Mouse (Mus musculus) myocyte (in vitro differentiated cells): Measurements from ENCODE around the gene Stard5. TPM values are rescaled to one million over a fixed set of nuclear protein-coding genes. Genes with fewer than 3 reads are reported as not detected.

Experiments used
- H3K27me3 ChIP-seq: one replicate; pipeline ENCODE4 v1.6.1; 2011; ENCODE audit not compliant: control insufficient read depth, insufficient read depth, insufficient read length
- H3K36me3 ChIP-seq: one replicate; pipeline ENCODE4 v1.6.1; 2011; ENCODE audit not compliant: control insufficient read depth, insufficient read depth
- H3K4me2 ChIP-seq: one replicate; pipeline ENCODE4 v1.6.1; 2011; ENCODE audit warnings: low read depth, control low read depth
- H3K4me3 ChIP-seq: one replicate; pipeline ENCODE4 v1.5.1; 2011; ENCODE audit warnings: mild to moderate bottlenecking, control low read depth, moderate library complexity
- H3K79me2 ChIP-seq: one replicate; pipeline ENCODE4 v1.6.1; 2011; ENCODE audit not compliant: control insufficient read depth, insufficient read depth
- H3ac ChIP-seq: one replicate; pipeline ENCODE4 v1.6.1; 2011; ENCODE audit not compliant: control insufficient read depth, insufficient read length
- CEBPB ChIP-seq: IDR thresholded peaks from 2 replicates; pipeline ENCODE4 v1.6.1; 2011; ENCODE audit warnings: mild to moderate bottlenecking, moderate library complexity; ENCODE audit not compliant: poor library complexity, insufficient read depth, severe bottlenecking
- E2F4 ChIP-seq: IDR thresholded peaks from one replicate; pipeline ENCODE4 v1.6.1; 2011; ENCODE audit warnings: mild to moderate bottlenecking, control low read depth, moderate library complexity; ENCODE audit not compliant: insufficient read depth
- MAX ChIP-seq: IDR thresholded peaks from one replicate; pipeline ENCODE4 v1.6.1; 2011; ENCODE audit warnings: low read depth, mild to moderate bottlenecking, control low read depth
- MYOD1 ChIP-seq, 3 experiments: IDR thresholded peaks; one replicate each; pipeline ENCODE4 v1.6.1; 2011; ENCODE audit warnings: control low read depth in 2 of 3, low read depth in 2 of 3, mild to moderate bottlenecking in 2 of 3, moderate library complexity in 1 of 3; ENCODE audit not compliant: insufficient read length in 2 of 3, control insufficient read depth in 1 of 3
- MYOG ChIP-seq, 3 experiments: IDR thresholded peaks; one replicate each; pipeline ENCODE4 v1.6.1; 2011; ENCODE audit warnings: control low read depth in 2 of 3, low read depth in 2 of 3, mild to moderate bottlenecking in 2 of 3; ENCODE audit not compliant: insufficient read length in 2 of 3, control insufficient read depth in 1 of 3, insufficient read depth in 1 of 3
- POLR2A ChIP-seq: IDR thresholded peaks from one replicate; pipeline ENCODE4 v1.6.1; 2011; ENCODE audit warnings: low read depth, mild to moderate bottlenecking, control low read depth, moderate library complexity; ENCODE audit not compliant: insufficient read length
- POLR2AphosphoS2 ChIP-seq: IDR thresholded peaks from one replicate; pipeline ENCODE4 v1.6.1; 2011; ENCODE audit warnings: low read depth, control low read depth; ENCODE audit not compliant: insufficient read length
- REST ChIP-seq: IDR thresholded peaks from one replicate; pipeline ENCODE4 v1.6.1; 2011; ENCODE audit warnings: mild to moderate bottlenecking, control low read depth, moderate library complexity; ENCODE audit not compliant: insufficient read depth, insufficient read length
- SRF ChIP-seq: IDR thresholded peaks from one replicate; pipeline ENCODE4 v1.6.1; 2011; ENCODE audit warnings: low read depth; ENCODE audit not compliant: control insufficient read depth, insufficient read length
- TCF12 ChIP-seq: IDR thresholded peaks from one replicate; pipeline ENCODE4 v1.6.1; 2011; ENCODE audit warnings: mild to moderate bottlenecking, control low read depth; ENCODE audit not compliant: poor library complexity, insufficient read depth, severe bottlenecking
- TCF3 ChIP-seq: IDR thresholded peaks from one replicate; pipeline ENCODE4 v1.6.1; 2011; ENCODE audit warnings: low read depth, control low read depth; ENCODE audit not compliant: insufficient read length
- USF1 ChIP-seq: IDR thresholded peaks from one replicate; pipeline ENCODE4 v1.6.1; 2011; ENCODE audit warnings: low read depth, mild to moderate bottlenecking, control low read depth, moderate library complexity
- polyA plus RNA-seq: library from polyadenylated mRNA; unstranded; fragments of >200 nt; fragmentation: generic; extraction: Trizol; gene quantifications from one replicate; pipeline ENCODE4 v1.2.1, GENCODE M21; 2012; ENCODE audit warnings: missing spikeins

The Stard5 gene
- polyA plus RNA-seq, 1 experiment: 31.0 TPM

DNA sequence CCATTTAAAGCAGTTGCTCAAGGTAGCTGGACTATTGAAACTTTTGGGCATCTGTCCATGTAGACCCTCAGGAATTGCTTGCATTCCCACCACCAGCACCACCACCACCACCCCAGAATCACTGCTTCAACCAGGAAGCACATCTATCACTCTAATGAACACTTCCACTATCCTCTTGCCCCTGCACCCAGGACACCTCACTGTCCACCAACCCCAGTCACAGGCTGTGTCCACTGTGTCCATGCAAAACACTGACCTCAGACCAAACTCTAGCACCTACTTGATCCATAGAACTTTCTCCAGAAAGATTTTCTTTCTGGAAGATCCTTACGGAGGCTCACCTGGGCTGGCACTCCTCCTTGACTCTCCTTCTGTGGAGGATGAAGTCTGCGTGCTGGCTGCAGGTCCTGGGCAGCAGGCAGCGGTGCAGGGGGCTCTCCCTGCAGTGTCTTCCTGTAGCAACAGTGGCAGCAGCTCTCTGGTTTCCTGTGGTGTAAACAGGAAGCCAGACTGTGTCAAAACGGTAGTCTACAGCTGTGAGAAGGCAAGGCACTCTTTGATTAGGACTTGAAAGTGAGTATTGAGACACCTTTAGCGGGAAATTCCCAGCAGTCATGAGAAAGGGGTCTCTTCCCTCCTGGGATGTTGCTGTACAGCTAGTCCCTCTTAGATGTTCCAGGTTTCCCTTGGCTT lies 23.3 kb downstream of the Stard5 start:
- Histone ChIP-seq H3K36me3 (no peaks in the 10 kb centered on the region), H3K79me2 (no peaks in the 10 kb centered on the region), H3K4me3 (no peak overlapping the region), H3K4me2 (no peak overlapping the region), H3K27me3 (no peaks in the 10 kb centered on the region), H3ac (no peak overlapping the region)
- TF ChIP-seq TCF3 (no peak), MAX (no peak), TCF12 (no peak), USF1 (no peak), REST (no peak), MYOG (IDR thresholded peaks at IDR 0.05; ENCODE audit: control insufficient read depth in 1 of 3, insufficient read depth in 1 of 3, insufficient read length in 2 of 3, low read depth in 2 of 3) (no peak), SRF (no peak), MYOD1 (IDR thresholded peaks at IDR 0.05; ENCODE audit: control insufficient read depth in 1 of 3, insufficient read length in 2 of 3, low read depth in 2 of 3) (no peak), CEBPB (no peak), POLR2AphosphoS2 (no peak), POLR2A (no peak), E2F4 (no peak)

GRCm38 (mm10) chr7:83658716-83659115 lies 27.0 kb downstream of the Stard5 start:
- H3ac ChIP-seq: no peak overlapping the region
- H3K27me3 ChIP-seq: no peaks in the 10 kb centered on the region
- H3K79me2 ChIP-seq: no peaks in the 10 kb centered on the region
- H3K36me3 ChIP-seq: no peaks in the 10 kb centered on the region
- TF ChIP-seq USF1: no peak
- TF ChIP-seq MAX: no peak
- no peak for TF ChIP-seq POLR2A
- no peak for TF ChIP-seq MYOD1 (IDR thresholded peaks at IDR 0.05; ENCODE audit: control insufficient read depth in 1 of 3, insufficient read length in 2 of 3, low read depth in 2 of 3)
- TF ChIP-seq MYOG (IDR thresholded peaks at IDR 0.05; ENCODE audit: control insufficient read depth in 1 of 3, insufficient read depth in 1 of 3, insufficient read length in 2 of 3, low read depth in 2 of 3): no peak
- no peak for TF ChIP-seq CEBPB
- no peak for TF ChIP-seq REST
- no peak for TF ChIP-seq TCF12
- no peak for TF ChIP-seq TCF3
- TF ChIP-seq POLR2AphosphoS2: no peak
- TF ChIP-seq SRF: no peak
- TF ChIP-seq E2F4: no peak
- H3K4me2 ChIP-seq: no peak overlapping the region
- H3K4me3 ChIP-seq: no peak overlapping the region

DNA sequence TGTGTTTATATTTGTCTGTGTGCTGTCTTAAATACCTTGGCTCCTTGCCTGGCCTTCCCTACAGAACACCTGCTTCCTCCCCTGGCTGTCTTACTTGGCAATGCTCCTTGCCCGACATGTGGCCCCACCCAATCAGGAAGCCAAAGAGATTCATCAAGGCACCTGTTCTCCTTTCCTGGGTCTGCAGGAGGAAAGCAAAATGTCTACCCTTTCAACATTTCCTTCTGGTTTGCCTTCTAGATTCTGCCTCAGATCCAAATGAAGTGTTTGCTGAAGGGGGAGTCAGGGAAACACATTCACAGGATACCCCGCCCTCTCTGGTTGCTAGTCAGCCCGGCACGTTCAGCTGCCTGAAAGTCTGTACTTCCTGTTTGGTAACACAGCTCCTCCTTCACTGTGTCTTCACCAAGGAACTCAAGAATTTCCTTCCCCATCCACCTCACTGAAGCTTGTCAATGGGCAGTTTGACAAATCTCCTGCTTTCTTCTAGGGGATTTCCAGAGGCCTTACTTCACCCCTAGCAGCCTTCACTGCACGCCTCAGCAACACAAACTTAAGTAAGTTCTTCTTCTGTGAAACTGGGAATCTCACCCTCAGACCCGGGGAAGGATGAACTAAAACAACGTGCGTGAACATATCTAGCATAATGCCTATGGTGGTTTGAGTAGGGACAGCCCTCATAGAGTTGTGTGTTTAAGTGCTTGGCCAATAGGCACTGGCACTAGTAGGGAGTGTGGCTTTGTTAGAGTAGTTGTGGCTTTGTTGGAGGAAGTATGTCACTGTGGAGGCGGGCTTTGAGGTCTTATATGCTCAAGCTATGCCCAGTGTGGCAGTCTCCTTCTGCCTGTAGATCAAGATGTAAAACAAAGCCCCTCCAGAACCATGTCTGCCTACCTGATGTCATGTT lies 27.7 kb downstream of the Stard5 start:
- no peak for TF ChIP-seq SRF
- TF ChIP-seq MYOD1 (IDR thresholded peaks at IDR 0.05; ENCODE audit: control insufficient read depth in 1 of 3, insufficient read length in 2 of 3, low read depth in 2 of 3): peak in 2 of 3 experiments; percentile 29 to 34
- peak in 1 of 3 experiments; percentile 41 for TF ChIP-seq MYOG (IDR thresholded peaks at IDR 0.05; ENCODE audit: control insufficient read depth in 1 of 3, insufficient read depth in 1 of 3, insufficient read length in 2 of 3, low read depth in 2 of 3)
- no peak overlapping the region for H3K4me3 ChIP-seq

GRCm38 (mm10) chr7:83660273-83660691 lies 28.5 kb downstream of the Stard5 start:
- TF ChIP-seq USF1: no peak
- no peak for TF ChIP-seq MYOD1 (IDR thresholded peaks at IDR 0.05; ENCODE audit: control insufficient read depth in 1 of 3, insufficient read length in 2 of 3, low read depth in 2 of 3)
- TF ChIP-seq MAX: no peak
- TF ChIP-seq MYOG (IDR thresholded peaks at IDR 0.05; ENCODE audit: control insufficient read depth in 1 of 3, insufficient read depth in 1 of 3, insufficient read length in 2 of 3, low read depth in 2 of 3): no peak
- TF ChIP-seq REST: no peak
- no peak for TF ChIP-seq CEBPB
- TF ChIP-seq TCF12: no peak
- no peak for TF ChIP-seq POLR2AphosphoS2
- no peak for TF ChIP-seq POLR2A
- H3K4me2 ChIP-seq: no peak overlapping the region
- H3K79me2 ChIP-seq: no peaks in the 10 kb centered on the region
- no peak overlapping the region for H3ac ChIP-seq
- no peaks in the 10 kb centered on the region for H3K27me3 ChIP-seq
- no peak overlapping the region for H3K4me3 ChIP-seq
- H3K36me3 ChIP-seq: no peaks in the 10 kb centered on the region

More for the DNA sequence above, 27.7 kb downstream of the Stard5 start:
- no peak overlapping the region for H3K4me2 ChIP-seq
- no peak overlapping the region for H3ac ChIP-seq
- no peaks in the 10 kb centered on the region for H3K36me3 ChIP-seq
- no peaks in the 10 kb centered on the region for H3K27me3 ChIP-seq
- H3K79me2 ChIP-seq: no peaks in the 10 kb centered on the region
